Mouse (Mus musculus): ENCODE data around the gene Aff1.

Gene Aff1

GRCm38 (mm10) chr5:103836148-103836784, 144.1 kb downstream of the Aff1 start:
- no peak for DNase-seq (ENCODE audit: low spot score)

- peak; percentile 82 for DNase-seq (ENCODE audit: low spot score)
Observed at GRCm38 (mm10) chr5:103838550-103839264, 146.5 kb downstream of the Aff1 start.

GRCm38 (mm10) chr5:103839265-103839626, 147.1 kb downstream of the Aff1 start:
- no peak for DNase-seq (ENCODE audit: low spot score)

- DNase-seq (ENCODE audit: low spot score), result peak; percentile 48
Observed at GRCm38 (mm10) chr5:103843938-103844337, 151.8 kb downstream of the Aff1 start.

- peak; percentile 22 for DNase-seq (ENCODE audit: low spot score)
Observed at GRCm38 (mm10) chr5:103845418-103846153, 153.4 kb downstream of the Aff1 start.

- DNase-seq (ENCODE audit: low spot score), result peak; percentile 68
Observed at GRCm38 (mm10) chr5:103846154-103846551, 154.0 kb downstream of the Aff1 start.

GRCm38 (mm10) chr5:103846609-103847008, 154.4 kb downstream of the Aff1 start:
- no peak for DNase-seq (ENCODE audit: low spot score)

GRCm38 (mm10) chr5:103848546-103848945, 156.4 kb downstream of the Aff1 start:
- DNase-seq (ENCODE audit: low spot score), result no peak

GRCm38 (mm10) chr5:103852756-103853549, 160.8 kb downstream of the Aff1 start:
- no peak for DNase-seq (ENCODE audit: low spot score)

- no peak for DNase-seq (ENCODE audit: low spot score)
Observed at GRCm38 (mm10) chr5:103854041-103854806, 162.1 kb downstream of the Aff1 start.

- no peak for DNase-seq (ENCODE audit: low spot score)
Observed at GRCm38 (mm10) chr5:103854807-103855194, 162.6 kb downstream of the Aff1 start.

GRCm38 (mm10) chr5:103855483-103856211, 163.5 kb downstream of the Aff1 start:
- DNase-seq (ENCODE audit: low spot score), result peak; percentile 41

- DNase-seq (ENCODE audit: low spot score), result peak; percentile 66
Observed at GRCm38 (mm10) chr5:103856286-103857009, 164.3 kb downstream of the Aff1 start.

GRCm38 (mm10) chr5:103857151-103857550, 165.0 kb downstream of the Aff1 start:
- DNase-seq (ENCODE audit: low spot score), result no peak

- no peak for DNase-seq (ENCODE audit: low spot score)
Observed at GRCm38 (mm10) chr5:103860622-103861021, 168.4 kb downstream of the Aff1 start.

GRCm38 (mm10) chr5:103863759-103864158, 171.6 kb downstream of the Aff1 start:
- no peak for DNase-seq (ENCODE audit: low spot score)

- DNase-seq (ENCODE audit: low spot score), result no peak
Observed at GRCm38 (mm10) chr5:103889766-103890165, 197.6 kb downstream of the Aff1 start.

GRCm38 (mm10) chr5:103898310-103898709, 206.1 kb downstream of the Aff1 start:
- peak; percentile 12 for DNase-seq (ENCODE audit: low spot score)
